Mouse (Mus musculus) intestine, embryonic 16.5 days (tissue): ENCODE measurements at regions not wholly inside any gene's neighbourhood (a gene's known extent, or its start where the extent isn't known, plus 50 kb on each side); places are given as distances from the start of the nearest gene placed in this dataset.

ENCODE experiments used
- ATAC-seq: fragments of 200-750 bp; cut with Nextera tagmentation; 2 replicates; pipeline ENCODE4 v1.8.0; 2017; ENCODE audit warnings: moderate TSS enrichment, moderate library complexity
- H3K27ac ChIP-seq: fragments of 300-500 bp; sonication (generic); 2 replicates; pipeline ENCODE4 v1.5.1; 2014; ENCODE audit warnings: mild to moderate bottlenecking, low read length
- H3K27me3 ChIP-seq: fragments of 300-500 bp; sonication (generic); replicated peaks from 2 replicates; pipeline ENCODE4 v1.6.1; 2014; ENCODE audit warnings: low read length, control low read depth, mixed read lengths; ENCODE audit not compliant: control insufficient read depth, insufficient read depth
- H3K36me3 ChIP-seq: fragments of 300-500 bp; sonication (generic); 2 replicates; pipeline ENCODE4 v1.6.1; 2014; ENCODE audit warnings: low read length, control low read depth; ENCODE audit not compliant: control insufficient read depth, insufficient read depth
- H3K4me1 ChIP-seq: fragments of 300-500 bp; sonication (generic); 2 replicates; pipeline ENCODE4 v1.6.1; 2014; ENCODE audit warnings: low read length, control low read depth, mixed read lengths; ENCODE audit not compliant: control insufficient read depth, insufficient read depth
- H3K4me2 ChIP-seq: fragments of 300-500 bp; sonication (generic); 2 replicates; pipeline ENCODE4 v1.6.1; 2014; ENCODE audit warnings: low read depth, low read length, control low read depth
- H3K4me3 ChIP-seq: fragments of 300-500 bp; sonication (generic); 2 replicates; pipeline ENCODE4 v1.5.1; 2014; ENCODE audit warnings: mild to moderate bottlenecking, low read length
- H3K9ac ChIP-seq: fragments of 300-500 bp; sonication (generic); 2 replicates; pipeline ENCODE4 v1.6.1; 2014; ENCODE audit warnings: low read depth, low read length
- H3K9me3 ChIP-seq: fragments of 300-500 bp; sonication (generic); 2 replicates; pipeline ENCODE4 v1.6.1; 2016; ENCODE audit warnings: low read length, control low read depth; ENCODE audit not compliant: control insufficient read depth
- WGBS: fragments of 180-500 bp; shearing (Covaris S2); extraction: QIAGEN DNeasy Blood & Tissue Kit; methylation state at CpG from one replicate; pipeline ENCODE4 v1.1.7; 2014; 5-methylcytosine and 5-hydroxymethylcytosine counted together

GRCm38 (mm10) chr4:124409279-124409678 is 201.3 kb downstream of the 3100002H09Rik start:
- no peak overlapping the region for H3K4me3 ChIP-seq
- H3K27ac ChIP-seq: no peak overlapping the region
- H3K4me1 ChIP-seq: no peaks in the 10 kb centered on the region
- 87% methylated on average over 1 of the region's 1 CpGs for WGBS
- H3K9ac ChIP-seq: no peak overlapping the region
- H3K4me2 ChIP-seq: no peak overlapping the region
- H3K9me3 ChIP-seq: no peaks in the 10 kb centered on the region
- ATAC-seq: no peak
- no peaks in the 10 kb centered on the region for H3K27me3 ChIP-seq
- no peaks in the 10 kb centered on the region for H3K36me3 ChIP-seq

GRCm38 (mm10) chr4:124402075-124402474 is 208.5 kb downstream of the 3100002H09Rik start:
- no peaks in the 10 kb centered on the region for H3K4me1 ChIP-seq
- no peak overlapping the region for H3K27ac ChIP-seq
- no peak overlapping the region for H3K4me3 ChIP-seq
- H3K4me2 ChIP-seq: no peak overlapping the region
- no peaks in the 10 kb centered on the region for H3K36me3 ChIP-seq
- ATAC-seq: no peak
- 61% methylated on average over 8 of the region's 8 CpGs for WGBS
- H3K9me3 ChIP-seq: no peaks in the 10 kb centered on the region
- no peaks in the 10 kb centered on the region for H3K27me3 ChIP-seq
- H3K9ac ChIP-seq: no peak overlapping the region

- Histone ChIP-seq H3K9ac (no peak overlapping the region), H3K4me2 (no peak overlapping the region), H3K36me3 (no peaks in the 10 kb centered on the region), H3K27me3 (no peaks in the 10 kb centered on the region), H3K27ac (no peak overlapping the region), H3K4me3 (no peak overlapping the region), H3K9me3 (no peaks in the 10 kb centered on the region), H3K4me1 (no peaks in the 10 kb centered on the region)
- no peak for ATAC-seq
- WGBS: 66% methylated on average over 8 of the region's 8 CpGs
Measured at GRCm38 (mm10) chr4:124400741-124401140, 209.9 kb downstream of the 3100002H09Rik start.

GRCm38 (mm10) chr4:124400136-124400675 is 210.4 kb downstream of the 3100002H09Rik start:
- WGBS: 57% methylated on average over 6 of the region's 6 CpGs
- no peaks in the 10 kb centered on the region for H3K9me3 ChIP-seq
- H3K27me3 ChIP-seq: no peaks in the 10 kb centered on the region
- no peak overlapping the region for H3K4me2 ChIP-seq
- H3K4me3 ChIP-seq: no peak overlapping the region
- ATAC-seq: no peak
- H3K9ac ChIP-seq: no peak overlapping the region
- no peaks in the 10 kb centered on the region for H3K4me1 ChIP-seq
- no peaks in the 10 kb centered on the region for H3K36me3 ChIP-seq
- H3K27ac ChIP-seq: no peak overlapping the region

- Histone ChIP-seq H3K9me3 (no peaks in the 10 kb centered on the region), H3K27me3 (no peaks in the 10 kb centered on the region), H3K36me3 (no peaks in the 10 kb centered on the region), H3K9ac (no peak overlapping the region), H3K4me3 (no peak overlapping the region), H3K4me1 (peaks cover 4% of the 10 kb centered on the region; the same call in 1 of the 2 replicates), H3K27ac (no peak overlapping the region), H3K4me2 (no peak overlapping the region)
- ATAC-seq: no peak
- 34% methylated on average over 9 of the region's 9 CpGs for WGBS
Measured at GRCm38 (mm10) chr4:124398354-124398753, 212.2 kb downstream of the 3100002H09Rik start.

- H3K9me3 ChIP-seq: no peaks in the 10 kb centered on the region
- H3K9ac ChIP-seq: no peak overlapping the region
- WGBS: 60% methylated on average over 13 of the region's 13 CpGs
- no peaks in the 10 kb centered on the region for H3K27me3 ChIP-seq
- no peak for ATAC-seq
- H3K36me3 ChIP-seq: no peaks in the 10 kb centered on the region
- no peak overlapping the region for H3K27ac ChIP-seq
- no peak overlapping the region for H3K4me2 ChIP-seq
- H3K4me3 ChIP-seq: no peak overlapping the region
- H3K4me1 ChIP-seq: peaks cover 4% of the 10 kb centered on the region; the same call in 1 of the 2 replicates
Measured at GRCm38 (mm10) chr4:124396566-124397283, 213.9 kb downstream of the 3100002H09Rik start.

GRCm38 (mm10) chr4:124395966-124396395 is 214.6 kb downstream of the 3100002H09Rik start:
- WGBS: 76% methylated on average over 7 of the region's 7 CpGs
- H3K9me3 ChIP-seq: no peaks in the 10 kb centered on the region
- ATAC-seq: no peak
- H3K4me1 ChIP-seq: peaks cover 4% of the 10 kb centered on the region; the same call in 1 of the 2 replicates
- H3K27ac ChIP-seq: no peak overlapping the region
- no peaks in the 10 kb centered on the region for H3K27me3 ChIP-seq
- H3K36me3 ChIP-seq: no peaks in the 10 kb centered on the region
- H3K4me3 ChIP-seq: no peak overlapping the region
- no peak overlapping the region for H3K9ac ChIP-seq
- H3K4me2 ChIP-seq: no peak overlapping the region

- H3K4me3 ChIP-seq: no peak overlapping the region
- peaks cover 4% of the 10 kb centered on the region; the same call in 1 of the 2 replicates for H3K4me1 ChIP-seq
- ATAC-seq: no peak
- no peaks in the 10 kb centered on the region for H3K9me3 ChIP-seq
- no peak overlapping the region for H3K27ac ChIP-seq
- no peak overlapping the region for H3K9ac ChIP-seq
- H3K27me3 ChIP-seq: no peaks in the 10 kb centered on the region
- WGBS: 53% methylated on average over 14 of the region's 14 CpGs
- no peaks in the 10 kb centered on the region for H3K36me3 ChIP-seq
- H3K4me2 ChIP-seq: no peak overlapping the region
Measured at GRCm38 (mm10) chr4:124395069-124395965, 215.3 kb downstream of the 3100002H09Rik start.

- Histone ChIP-seq H3K36me3 (no peaks in the 10 kb centered on the region), H3K9ac (no peak overlapping the region), H3K9me3 (no peaks in the 10 kb centered on the region), H3K27ac (no peak overlapping the region), H3K4me2 (no peak overlapping the region), H3K4me1 (peaks cover 4% of the 10 kb centered on the region; the same call in 1 of the 2 replicates), H3K27me3 (no peaks in the 10 kb centered on the region), H3K4me3 (no peak overlapping the region)
- WGBS: 41% methylated on average over 10 of the region's 10 CpGs
- no peak for ATAC-seq
Measured at GRCm38 (mm10) chr4:124393595-124393994, 217.0 kb downstream of the 3100002H09Rik start.
